Mouse (Mus musculus): ENCODE data around the gene Asz1. TPM values are rescaled to one million over a fixed set of nuclear protein-coding genes. Genes with fewer than 3 reads are reported as not detected.
A peak's percentile ranks its signal among the peaks of the same experiment; 100 is the strongest.

The Asz1 gene
- not detected in 2 replicates for polyA plus RNA-seq (2014; fragmentation: Nextera tagmentation; extraction: Ambion mirVana)

DNA sequence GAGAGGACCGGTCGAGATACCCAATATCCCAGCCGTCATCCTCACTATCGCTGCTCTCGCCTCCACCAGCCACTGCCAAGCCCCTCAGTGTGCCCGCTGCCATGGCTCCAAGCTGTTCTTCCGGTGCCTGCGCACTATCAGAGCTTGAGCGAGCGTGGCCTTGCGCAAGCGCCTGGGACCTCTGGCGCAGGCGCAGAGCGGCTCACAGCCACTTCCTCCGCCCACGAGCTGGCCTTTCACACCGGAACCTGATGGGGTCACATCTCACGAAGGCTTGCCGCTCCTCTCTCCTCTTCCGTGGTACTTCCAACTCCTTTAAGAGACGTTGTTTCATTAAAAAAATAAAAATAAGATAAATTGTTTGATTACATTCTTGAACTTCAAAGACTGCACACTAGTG, at the start of gene Asz1:
Asz1 (minus strand) TSS at position 128 of the 400 bp plus-strand sequence.
- no peak within 1 kb of the TSS for H3K4me2 ChIP-seq (ENCODE audit: low read depth, low read length)
- DNase-seq (ENCODE audit: low spot score) (no peak), ATAC-seq (replicated peaks; ENCODE audit: insufficient number of reproducible peaks, low FRiP score, low TSS enrichment, low read depth) (no peak)
- no peak within 1 kb of the TSS for H3K4me3 ChIP-seq (ENCODE audit: low read depth, low read length)
- WGBS, result 91% methylated on average over 22 of the region's 22 CpGs
- no peak within 1 kb of the TSS for H3K27ac ChIP-seq (replicated peaks; ENCODE audit: low read depth, low read length)
- H3K36me3 ChIP-seq (replicated peaks; ENCODE audit: control insufficient read depth, insufficient read depth, low read depth, low read length), result no peaks in the 10 kb centered on the region
- H3K9me3 ChIP-seq (replicated peaks; ENCODE audit: control insufficient read depth, low read length), result no peaks in the 10 kb centered on the region
- H3K27me3 ChIP-seq (ENCODE audit: control insufficient read depth, insufficient read depth, low read length), result no peaks in the 10 kb centered on the region
- H3K4me1 ChIP-seq (ENCODE audit: control insufficient read depth, insufficient read depth, low read length), result no peaks in the 10 kb centered on the region
- no peak within 1 kb of the TSS for H3K9ac ChIP-seq (replicated peaks; ENCODE audit: low read length)

DNA sequence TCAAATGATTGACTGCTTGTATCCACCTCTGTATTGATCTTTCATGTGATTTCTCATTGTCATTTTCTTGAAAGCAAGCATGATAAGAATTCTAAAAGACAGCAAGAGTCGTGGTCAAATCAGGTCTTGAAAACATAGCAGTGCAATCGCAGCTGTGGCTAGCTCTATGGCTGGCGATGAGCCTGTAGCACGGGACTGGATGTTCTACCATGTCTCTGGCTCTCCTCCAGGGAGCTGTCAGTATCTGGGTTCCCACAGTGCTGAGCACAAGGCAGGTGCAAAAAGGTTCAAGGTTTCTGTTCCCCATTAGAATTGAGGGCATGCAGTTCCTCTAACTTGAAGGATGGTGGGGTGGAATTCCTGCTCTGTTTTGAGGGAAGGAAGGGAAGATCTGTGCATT, 44.2 kb upstream of the Asz1 start:
- Histone ChIP-seq H3K4me1 (ENCODE audit: control insufficient read depth, insufficient read depth, low read length) (no peaks in the 10 kb centered on the region), H3K27ac (replicated peaks; ENCODE audit: low read depth, low read length) (no peak overlapping the region), H3K4me3 (ENCODE audit: low read depth, low read length) (no peak overlapping the region), H3K9ac (replicated peaks; ENCODE audit: low read length) (no peak overlapping the region), H3K36me3 (replicated peaks; ENCODE audit: control insufficient read depth, insufficient read depth, low read depth, low read length) (no peaks in the 10 kb centered on the region), H3K9me3 (replicated peaks; ENCODE audit: control insufficient read depth, low read length) (no peaks in the 10 kb centered on the region), H3K4me2 (ENCODE audit: low read depth, low read length) (no peak overlapping the region), H3K27me3 (ENCODE audit: control insufficient read depth, insufficient read depth, low read length) (no peaks in the 10 kb centered on the region)
- ATAC-seq (replicated peaks; ENCODE audit: insufficient number of reproducible peaks, low FRiP score, low TSS enrichment, low read depth) (no peak), DNase-seq (ENCODE audit: low spot score) (no peak)
- 84% methylated on average over 4 of the region's 4 CpGs for WGBS

- Histone ChIP-seq H3K36me3 (replicated peaks; ENCODE audit: control insufficient read depth, insufficient read depth, low read depth, low read length) (no peaks in the 10 kb centered on the region), H3K27ac (replicated peaks; ENCODE audit: low read depth, low read length) (no peak overlapping the region), H3K9me3 (replicated peaks; ENCODE audit: control insufficient read depth, low read length) (no peaks in the 10 kb centered on the region), H3K4me1 (ENCODE audit: control insufficient read depth, insufficient read depth, low read length) (no peaks in the 10 kb centered on the region), H3K9ac (replicated peaks; ENCODE audit: low read length) (no peak overlapping the region), H3K4me3 (ENCODE audit: low read depth, low read length) (no peak overlapping the region), H3K4me2 (ENCODE audit: low read depth, low read length) (no peak overlapping the region), H3K27me3 (ENCODE audit: control insufficient read depth, insufficient read depth, low read length) (no peaks in the 10 kb centered on the region)
- ATAC-seq (replicated peaks; ENCODE audit: insufficient number of reproducible peaks, low FRiP score, low TSS enrichment, low read depth) (no peak), DNase-seq (ENCODE audit: low spot score) (peak; percentile 15)
- WGBS, result 47% methylated on average over 1 of the region's 1 CpGs
Measured at GRCm38 (mm10) chr6:18135246-18135645, 26.4 kb upstream of the Asz1 start.

GRCm38 (mm10) chr6:18128059-18128458, 19.2 kb upstream of the Asz1 start:
- Histone ChIP-seq H3K9me3 (replicated peaks; ENCODE audit: control insufficient read depth, low read length) (no peaks in the 10 kb centered on the region), H3K4me3 (ENCODE audit: low read depth, low read length) (no peak overlapping the region), H3K27ac (replicated peaks; ENCODE audit: low read depth, low read length) (no peak overlapping the region), H3K4me2 (ENCODE audit: low read depth, low read length) (no peak overlapping the region), H3K4me1 (ENCODE audit: control insufficient read depth, insufficient read depth, low read length) (no peaks in the 10 kb centered on the region), H3K9ac (replicated peaks; ENCODE audit: low read length) (no peak overlapping the region), H3K36me3 (replicated peaks; ENCODE audit: control insufficient read depth, insufficient read depth, low read depth, low read length) (no peaks in the 10 kb centered on the region), H3K27me3 (ENCODE audit: control insufficient read depth, insufficient read depth, low read length) (no peaks in the 10 kb centered on the region)
- 78% methylated on average over 4 of the region's 4 CpGs for WGBS
- DNase-seq (ENCODE audit: low spot score) (no peak), ATAC-seq (replicated peaks; ENCODE audit: insufficient number of reproducible peaks, low FRiP score, low TSS enrichment, low read depth) (no peak)

DNA sequence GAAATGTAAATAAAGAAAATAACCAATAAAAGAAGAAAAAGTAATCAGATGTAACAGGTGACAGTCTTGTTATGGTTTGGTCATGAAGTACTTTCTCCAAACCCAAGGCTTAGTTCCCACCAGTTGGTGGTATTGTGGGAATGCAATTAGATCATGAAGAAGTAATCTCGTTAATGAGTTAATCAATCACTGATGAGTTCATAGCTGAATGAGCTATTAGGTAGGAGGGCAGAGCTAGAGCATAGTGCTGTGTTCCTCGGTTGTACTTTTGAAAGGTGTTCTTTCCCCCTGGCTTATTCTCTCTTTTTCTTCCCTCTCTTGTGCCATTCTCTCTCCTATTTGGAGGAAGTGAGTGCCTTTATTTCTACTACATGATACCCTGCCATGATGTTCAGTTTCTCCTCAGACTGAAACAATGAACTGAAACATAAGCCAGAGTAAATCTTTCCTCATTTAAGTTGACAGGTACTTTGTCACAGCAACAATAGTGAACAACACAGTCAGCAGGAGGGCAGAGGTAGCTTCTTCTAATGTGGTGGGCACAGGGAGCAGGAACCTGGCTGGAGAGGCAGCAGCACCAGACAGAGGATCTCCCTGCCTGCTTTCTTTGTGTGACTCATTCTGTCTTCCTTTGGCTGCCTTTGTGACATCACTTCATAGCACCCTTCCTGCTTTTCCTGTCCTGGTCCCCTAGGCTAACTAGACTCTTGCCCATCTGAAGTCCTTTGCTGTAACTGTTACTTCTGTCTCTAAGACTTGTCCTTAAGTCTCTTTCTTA, 18.5 kb upstream of the Asz1 start:
- H3K9me3 ChIP-seq (replicated peaks; ENCODE audit: control insufficient read depth, low read length), result no peaks in the 10 kb centered on the region
- no peaks in the 10 kb centered on the region for H3K27me3 ChIP-seq (ENCODE audit: control insufficient read depth, insufficient read depth, low read length)
- DNase-seq (ENCODE audit: low spot score) (no peak), ATAC-seq (replicated peaks; ENCODE audit: insufficient number of reproducible peaks, low FRiP score, low TSS enrichment, low read depth) (no peak)
- no peaks in the 10 kb centered on the region for H3K4me1 ChIP-seq (ENCODE audit: control insufficient read depth, insufficient read depth, low read length)
- 55% methylated on average over 2 of the region's 2 CpGs for WGBS
- H3K36me3 ChIP-seq (replicated peaks; ENCODE audit: control insufficient read depth, insufficient read depth, low read depth, low read length), result no peaks in the 10 kb centered on the region
- H3K9ac ChIP-seq (replicated peaks; ENCODE audit: low read length), result no peak overlapping the region
- no peak overlapping the region for H3K4me3 ChIP-seq (ENCODE audit: low read depth, low read length)
- H3K27ac ChIP-seq (replicated peaks; ENCODE audit: low read depth, low read length), result no peak overlapping the region
- H3K4me2 ChIP-seq (ENCODE audit: low read depth, low read length), result no peak overlapping the region

- ATAC-seq (replicated peaks; ENCODE audit: insufficient number of reproducible peaks, low FRiP score, low TSS enrichment, low read depth), result no peak
- 85% methylated on average over 1 of the region's 1 CpGs for WGBS
- H3K9ac ChIP-seq (replicated peaks; ENCODE audit: low read length), result no peak overlapping the region
Measured at GRCm38 (mm10) chr6:18096861-18097260, 12.0 kb downstream of the Asz1 start.

DNA sequence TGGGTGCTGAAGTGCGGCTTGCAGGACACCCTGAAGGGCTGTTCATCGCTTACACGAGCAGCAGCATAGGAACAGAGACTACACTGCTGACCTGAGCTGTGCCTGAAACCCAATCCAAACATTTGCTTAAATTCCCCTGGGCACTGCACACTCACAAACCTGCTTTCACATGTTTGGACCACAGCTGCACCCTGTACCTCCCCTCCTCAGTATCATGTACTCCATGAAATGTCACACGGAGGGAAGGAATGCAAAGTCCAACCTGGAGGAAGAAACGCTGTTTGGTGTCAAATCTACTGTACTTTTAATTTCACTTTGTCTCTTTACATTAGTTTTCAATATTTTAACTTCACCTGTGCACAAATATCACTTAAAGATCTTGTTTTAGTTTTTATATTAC, 19.8 kb downstream of the Asz1 start:
- no peaks in the 10 kb centered on the region for H3K4me1 ChIP-seq (ENCODE audit: control insufficient read depth, insufficient read depth, low read length)
- ATAC-seq (replicated peaks; ENCODE audit: insufficient number of reproducible peaks, low FRiP score, low TSS enrichment, low read depth), result no peak
- no peaks in the 10 kb centered on the region for H3K36me3 ChIP-seq (replicated peaks; ENCODE audit: control insufficient read depth, insufficient read depth, low read depth, low read length)
- H3K4me2 ChIP-seq (ENCODE audit: low read depth, low read length), result no peak overlapping the region
- H3K4me3 ChIP-seq (ENCODE audit: low read depth, low read length), result no peak overlapping the region
- H3K9me3 ChIP-seq (replicated peaks; ENCODE audit: control insufficient read depth, low read length), result no peaks in the 10 kb centered on the region
- no peak overlapping the region for H3K9ac ChIP-seq (replicated peaks; ENCODE audit: low read length)
- H3K27ac ChIP-seq (replicated peaks; ENCODE audit: low read depth, low read length), result no peak overlapping the region
- no peaks in the 10 kb centered on the region for H3K27me3 ChIP-seq (ENCODE audit: control insufficient read depth, insufficient read depth, low read length)
- WGBS, result 75% methylated on average over 5 of the region's 5 CpGs
- no peak for DNase-seq (ENCODE audit: low spot score)

More at GRCm38 (mm10) chr6:18096861-18097260, 12.0 kb downstream of the Asz1 start:
- H3K27ac ChIP-seq (replicated peaks; ENCODE audit: low read depth, low read length), result no peak overlapping the region
- no peaks in the 10 kb centered on the region for H3K36me3 ChIP-seq (replicated peaks; ENCODE audit: control insufficient read depth, insufficient read depth, low read depth, low read length)
- H3K4me1 ChIP-seq (ENCODE audit: control insufficient read depth, insufficient read depth, low read length), result no peaks in the 10 kb centered on the region
- no peaks in the 10 kb centered on the region for H3K27me3 ChIP-seq (ENCODE audit: control insufficient read depth, insufficient read depth, low read length)
- H3K4me3 ChIP-seq (ENCODE audit: low read depth, low read length), result no peak overlapping the region
- H3K9me3 ChIP-seq (replicated peaks; ENCODE audit: control insufficient read depth, low read length), result no peaks in the 10 kb centered on the region
- H3K4me2 ChIP-seq (ENCODE audit: low read depth, low read length), result no peak overlapping the region
- DNase-seq (ENCODE audit: low spot score), result no peak

GRCm38 (mm10) chr6:18087160-18087804, 21.6 kb downstream of the Asz1 start:
- no peaks in the 10 kb centered on the region for H3K36me3 ChIP-seq (replicated peaks; ENCODE audit: control insufficient read depth, insufficient read depth, low read depth, low read length)
- no peak overlapping the region for H3K4me3 ChIP-seq (ENCODE audit: low read depth, low read length)
- H3K9ac ChIP-seq (replicated peaks; ENCODE audit: low read length), result no peak overlapping the region
- WGBS, result 63% methylated on average over 5 of the region's 5 CpGs
- DNase-seq (ENCODE audit: low spot score), result peak; percentile 56
- H3K4me1 ChIP-seq (ENCODE audit: control insufficient read depth, insufficient read depth, low read length), result no peaks in the 10 kb centered on the region
- no peak for ATAC-seq (replicated peaks; ENCODE audit: insufficient number of reproducible peaks, low FRiP score, low TSS enrichment, low read depth)
- no peak overlapping the region for H3K4me2 ChIP-seq (ENCODE audit: low read depth, low read length)
- no peak overlapping the region for H3K27ac ChIP-seq (replicated peaks; ENCODE audit: low read depth, low read length)
- H3K27me3 ChIP-seq (ENCODE audit: control insufficient read depth, insufficient read depth, low read length), result no peaks in the 10 kb centered on the region
- H3K9me3 ChIP-seq (replicated peaks; ENCODE audit: control insufficient read depth, low read length), result no peaks in the 10 kb centered on the region

Data from embryonic facial prominence, embryonic 11.5 days (tissue).